Mouse (Mus musculus) 416B (cell line): ENCODE data around the gene Ube2d1.

Experiments
- DNase-seq: peaks from one replicate; pipeline ENCODE4 v3.0.0; 2011; ENCODE audit warnings: low read depth

Gene Ube2d1

GRCm38 (mm10) chr10:71284511-71285125, 444 bp downstream of the Ube2d1 start:
- DNase-seq: peak; percentile 31

- peak; percentile 14 for DNase-seq
These were observed 941 bp downstream of the Ube2d1 start for GRCm38 (mm10) chr10:71284131-71284510.

GRCm38 (mm10) chr10:71273008-71273739, 11.9 kb downstream of the Ube2d1 start:
- DNase-seq: no peak

- no peak for DNase-seq
These were observed 17.1 kb downstream of the Ube2d1 start for GRCm38 (mm10) chr10:71267973-71268372.

GRCm38 (mm10) chr10:71267511-71267910, 17.6 kb downstream of the Ube2d1 start:
- DNase-seq: no peak

GRCm38 (mm10) chr10:71265067-71265466, 20.0 kb downstream of the Ube2d1 start:
- DNase-seq: no peak

- DNase-seq: no peak
These were observed 23.4 kb downstream of the Ube2d1 start for GRCm38 (mm10) chr10:71261637-71262036.

- no peak for DNase-seq
These were observed 26.1 kb downstream of the Ube2d1 start for GRCm38 (mm10) chr10:71258943-71259342.

- DNase-seq: no peak
These were observed 26.5 kb downstream of the Ube2d1 start for GRCm38 (mm10) chr10:71258516-71258915.

GRCm38 (mm10) chr10:71253147-71253546, 31.9 kb downstream of the Ube2d1 start:
- DNase-seq: no peak

- no peak for DNase-seq
These were observed 32.6 kb downstream of the Ube2d1 start for GRCm38 (mm10) chr10:71252421-71252820.

- DNase-seq: no peak
These were observed 33.2 kb downstream of the Ube2d1 start for GRCm38 (mm10) chr10:71251846-71252245.

- DNase-seq: no peak
These were observed 33.8 kb downstream of the Ube2d1 start for GRCm38 (mm10) chr10:71251256-71251655.

- DNase-seq: peak; percentile 41
These were observed 34.6 kb downstream of the Ube2d1 start for GRCm38 (mm10) chr10:71250472-71250871.

- DNase-seq: no peak
These were observed 35.8 kb downstream of the Ube2d1 start for GRCm38 (mm10) chr10:71249086-71249880.

- no peak for DNase-seq
These were observed 38.1 kb downstream of the Ube2d1 start for GRCm38 (mm10) chr10:71246956-71247355.

GRCm38 (mm10) chr10:71239479-71240120, 45.5 kb downstream of the Ube2d1 start:
- DNase-seq: peak; percentile 61

- DNase-seq: no peak
These were observed 46.9 kb downstream of the Ube2d1 start, which contains the start of gene Tfam for GRCm38 (mm10) chr10:71238240-71238554. Gene Tfam (minus strand): TSS chr10:71238280.

GRCm38 (mm10) chr10:71237516-71238239, 47.4 kb downstream of the Ube2d1 start:
- DNase-seq: peak; percentile 94

GRCm38 (mm10) chr10:71234071-71234470, 51.0 kb downstream of the Ube2d1 start:
- no peak for DNase-seq

GRCm38 (mm10) chr10:71225894-71226293, 59.2 kb downstream of the Ube2d1 start:
- DNase-seq: peak; percentile 61

- no peak for DNase-seq
These were observed 62.0 kb downstream of the Ube2d1 start for GRCm38 (mm10) chr10:71223101-71223500.
